Mouse (Mus musculus) layer of hippocampus, postnatal 14 days (tissue): ENCODE results near the gene Gm44596. TPM values are rescaled to one million over a fixed set of nuclear protein-coding genes. Genes with fewer than 3 reads are reported as not detected.
"Not testable (repeated sequence)": the region's sequence is repeated elsewhere in the genome, so short reads cannot be mapped to it uniquely, and the experiment has no call there.

Experiments
- DNase-seq, 2 experiments: peaks; one replicate each; pipeline ENCODE4 v3.0.0; 2021 to 2022; ENCODE audit warnings: low spot score in 2 of 2, mixed read lengths in 1 of 2
- total RNA-seq, 2 experiments: library from RNA; stranded (reverse); gene quantifications; 2 replicates each; pipeline ENCODE4 v1.2.3; 2021

The Gm44596 gene
- total RNA-seq, 2 experiments from 2014 or later, result not detected

GRCm38 (mm10) chr6:128379636-128380035, 4.3 kb downstream of the Gm44596 start:
- DNase-seq, result no peak

DNA sequence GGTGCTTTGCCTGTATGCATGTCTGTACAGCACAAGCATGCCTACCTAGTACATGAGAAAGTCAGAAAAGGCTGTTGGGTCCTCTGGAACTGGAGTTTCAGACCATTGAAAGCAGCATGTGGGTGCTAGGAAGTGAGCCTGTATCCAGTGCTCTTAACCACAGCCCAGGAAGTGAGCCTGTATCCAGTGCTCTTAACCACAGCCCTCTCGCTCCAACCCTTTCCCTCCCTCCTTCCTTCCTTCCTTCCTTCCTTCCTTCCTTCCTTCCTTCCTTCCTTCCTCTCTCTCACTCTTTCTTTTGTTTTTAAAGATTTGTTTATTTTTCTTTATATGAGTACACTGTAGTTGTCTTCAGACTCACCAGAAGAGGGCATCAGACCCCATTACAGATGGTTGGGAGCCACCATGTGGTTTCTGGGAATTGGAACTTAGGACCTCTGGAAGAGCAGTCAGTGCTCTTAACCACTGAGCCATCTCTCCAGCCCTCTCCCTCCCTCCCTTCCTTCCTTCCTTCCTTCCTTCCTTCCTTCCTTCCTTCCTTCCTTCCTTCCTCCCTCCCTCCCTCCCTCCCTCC, 5.4 kb downstream of the Gm44596 start:
- DNase-seq, result not testable (repeated sequence)

DNA sequence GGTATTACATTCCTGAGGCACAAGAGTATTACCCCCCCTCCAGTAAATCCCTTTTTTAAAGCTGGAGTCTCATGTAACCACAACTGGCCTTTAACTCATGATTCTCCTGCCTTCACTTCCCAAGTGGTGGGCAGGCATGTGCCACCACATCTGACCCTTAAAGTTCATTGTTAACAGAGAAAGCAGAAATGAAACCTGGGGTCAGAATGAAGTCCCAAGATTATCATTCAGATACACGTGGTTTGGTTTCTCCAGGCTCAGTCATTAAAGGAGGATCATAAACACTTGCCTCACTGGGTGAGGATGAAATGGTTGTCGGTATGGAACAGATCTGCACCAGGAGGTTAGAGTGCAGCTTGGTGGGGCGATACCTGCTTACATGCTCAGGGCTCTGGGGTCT, 6.0 kb downstream of the Gm44596 start:
- no peak for DNase-seq

DNA sequence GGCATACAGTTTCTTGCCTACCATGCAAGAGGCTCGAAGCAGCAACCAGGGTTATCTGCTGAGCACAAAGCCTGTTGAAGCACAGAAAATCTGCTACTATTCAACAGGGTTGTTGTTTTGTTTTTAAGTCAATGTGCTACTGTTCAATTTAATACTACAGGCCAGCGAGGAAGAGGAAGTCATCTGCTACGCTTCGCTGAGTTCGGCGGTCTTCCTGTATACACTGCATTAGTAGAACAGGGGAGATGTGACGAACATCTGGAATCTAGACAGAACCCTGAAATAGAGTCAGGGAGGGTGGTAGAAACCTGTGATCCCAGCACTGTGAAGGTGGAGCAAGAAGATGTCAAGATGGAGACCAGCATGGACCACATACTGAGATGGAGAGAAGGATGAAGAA, 8.4 kb downstream of the Gm44596 start:
- no peak for DNase-seq

- DNase-seq, result no peak
Measured at GRCm38 (mm10) chr6:128385026-128385425, 9.7 kb downstream of the Gm44596 start.

DNA sequence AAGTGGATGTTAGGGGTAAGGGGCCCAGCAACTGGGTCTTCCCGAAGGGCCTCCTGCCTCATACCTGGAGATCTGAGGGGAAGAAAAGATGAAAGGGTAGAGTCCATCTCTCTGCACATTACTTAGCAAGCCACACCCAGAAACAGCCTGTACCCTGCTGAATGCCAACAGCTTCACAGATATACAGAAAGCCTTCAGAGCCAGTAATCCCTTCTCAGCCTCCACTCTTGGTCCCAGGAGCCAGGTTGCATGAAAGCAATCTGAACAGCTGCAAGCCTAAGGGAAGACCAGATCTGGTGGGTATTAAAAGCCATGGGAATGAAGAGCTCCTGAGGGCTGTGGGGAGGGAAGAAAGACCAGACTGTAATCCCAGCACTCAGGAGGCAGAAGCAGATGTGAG, 13.9 kb downstream of the Gm44596 start:
- DNase-seq, result no peak

DNA sequence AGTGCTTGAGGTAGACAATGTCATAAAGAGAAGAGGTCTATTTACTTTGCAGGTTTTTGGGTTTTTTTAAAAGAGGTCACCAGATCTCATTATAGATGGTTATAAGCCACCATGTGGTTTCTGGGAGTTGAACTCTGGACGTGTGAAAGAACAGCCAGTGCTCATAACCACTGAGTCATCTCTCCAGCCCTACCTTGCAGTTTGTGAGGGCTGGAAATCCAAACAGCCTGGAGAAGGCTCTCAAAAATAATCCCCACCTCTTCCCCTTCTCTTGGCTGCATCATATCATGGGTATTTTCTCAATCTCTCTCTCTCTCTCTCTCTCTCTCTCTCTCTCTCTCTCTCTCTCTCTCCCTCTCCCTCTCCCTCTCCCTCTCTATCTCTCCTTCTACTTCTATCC, 15.4 kb downstream of the Gm44596 start:
- DNase-seq, result no peak

DNA sequence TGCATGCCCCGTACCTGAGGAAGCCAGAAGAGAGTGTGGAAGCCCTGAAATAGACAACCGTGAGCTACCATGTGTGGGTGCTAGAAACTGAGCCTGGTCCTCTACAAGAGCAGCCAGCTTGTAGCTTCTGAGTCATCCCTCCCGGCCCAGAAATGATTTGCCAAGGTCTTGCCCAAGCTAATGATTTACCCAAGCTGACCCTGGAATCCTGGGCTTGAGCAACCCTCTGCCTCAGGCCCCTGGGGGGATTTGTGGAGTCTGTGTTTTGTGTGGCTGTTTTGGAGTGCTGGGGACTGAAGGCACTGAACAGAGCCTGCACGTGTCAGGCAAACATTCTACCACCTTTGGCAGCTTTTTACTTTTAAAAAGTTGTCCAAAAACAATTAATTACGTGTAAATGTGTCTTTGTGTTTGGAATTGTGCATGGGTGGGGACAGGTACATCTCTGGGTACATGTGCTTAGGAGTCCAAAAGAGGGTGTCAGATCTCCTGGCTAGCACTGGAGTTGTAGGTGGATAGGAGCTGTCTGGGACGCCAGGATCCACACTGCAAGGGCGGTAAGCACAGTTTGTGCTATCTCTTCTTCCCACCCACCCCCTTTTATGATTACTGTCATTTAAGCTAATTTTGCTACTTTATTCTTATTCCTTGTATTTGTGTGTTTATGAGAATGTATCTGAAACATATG, 22.4 kb downstream of the Gm44596 start:
- DNase-seq, result no peak

DNA sequence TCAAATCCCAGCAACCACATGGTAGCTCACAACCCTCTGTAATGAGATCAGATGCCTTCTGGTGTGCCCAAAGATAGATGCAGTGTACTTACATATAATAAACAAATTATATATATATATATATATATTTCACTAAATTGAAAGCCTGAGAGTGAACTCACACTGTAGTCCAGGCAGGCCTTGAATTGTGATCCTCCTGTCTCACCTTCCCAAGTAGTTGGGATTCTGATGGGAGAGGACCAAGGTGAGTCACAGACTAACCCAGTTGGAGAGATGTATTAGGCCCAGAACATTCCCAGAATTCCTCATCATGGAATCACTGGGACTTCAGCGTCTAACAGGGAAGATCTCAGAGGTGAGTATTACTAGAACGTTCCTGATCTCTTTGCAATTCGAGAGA, 23.7 kb downstream of the Gm44596 start, which contains the start of gene Nrip2:
TSS of gene Nrip2 (plus strand) at position 301 of the 400 bp plus-strand sequence.
- no peak for DNase-seq

DNA sequence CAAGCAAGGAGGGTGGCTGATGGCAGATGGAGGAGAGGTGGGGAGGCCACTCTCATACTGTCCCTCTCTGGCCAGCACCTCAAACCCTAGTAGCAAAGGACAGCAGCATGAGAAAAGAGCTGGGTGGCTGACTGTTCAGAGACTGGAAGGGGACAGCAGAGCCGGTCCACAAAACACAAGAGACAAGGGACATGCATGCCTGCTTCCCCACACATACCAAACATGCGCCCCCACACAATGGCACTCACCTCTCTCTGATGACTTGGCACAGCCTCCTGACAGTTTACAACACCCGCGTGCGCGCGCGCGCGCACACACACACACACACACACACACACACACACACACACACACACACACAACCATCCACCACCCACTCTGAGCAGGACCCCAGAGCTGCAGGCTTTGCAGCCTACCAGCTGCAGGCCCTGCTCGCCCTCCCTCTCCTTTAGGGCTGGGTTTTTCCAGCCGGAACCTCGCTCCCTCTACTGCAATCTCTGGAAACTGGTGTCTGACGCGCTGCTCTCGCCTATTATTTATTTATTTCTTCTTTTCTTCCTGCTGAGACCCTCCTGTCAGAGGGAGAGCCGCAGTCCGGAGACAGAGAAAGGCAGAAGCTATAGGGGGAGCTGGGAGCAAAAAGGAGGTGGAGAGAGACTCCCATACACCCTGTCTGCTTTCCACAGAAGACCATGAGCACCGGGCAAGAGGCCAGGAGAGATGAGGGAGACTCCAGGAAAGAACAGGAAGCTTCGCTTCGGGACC, 24.3 kb downstream of the Gm44596 start:
- DNase-seq, result peak in 1 of 2 experiments; percentile 41

DNA sequence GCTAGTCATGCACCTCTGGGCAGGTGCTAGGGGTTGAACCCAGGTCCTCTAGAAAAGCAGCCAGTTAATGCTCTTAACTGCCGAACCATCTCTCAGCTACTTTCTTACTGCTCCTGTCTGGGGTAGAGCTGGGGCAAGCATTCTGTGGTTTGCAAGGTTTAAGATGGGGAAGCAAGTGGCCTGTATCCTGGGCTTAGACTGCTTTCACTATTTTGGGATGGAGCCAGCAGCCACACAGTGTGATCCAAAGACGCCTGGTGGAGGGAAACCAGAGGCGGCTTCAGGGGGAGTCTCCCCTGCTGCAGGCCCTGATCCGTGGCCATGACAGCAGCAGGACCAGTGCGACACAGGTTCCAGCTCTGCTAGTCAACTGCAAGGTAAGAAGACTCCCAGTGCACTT, 29.4 kb downstream of the Gm44596 start:
- DNase-seq, result no peak

DNA sequence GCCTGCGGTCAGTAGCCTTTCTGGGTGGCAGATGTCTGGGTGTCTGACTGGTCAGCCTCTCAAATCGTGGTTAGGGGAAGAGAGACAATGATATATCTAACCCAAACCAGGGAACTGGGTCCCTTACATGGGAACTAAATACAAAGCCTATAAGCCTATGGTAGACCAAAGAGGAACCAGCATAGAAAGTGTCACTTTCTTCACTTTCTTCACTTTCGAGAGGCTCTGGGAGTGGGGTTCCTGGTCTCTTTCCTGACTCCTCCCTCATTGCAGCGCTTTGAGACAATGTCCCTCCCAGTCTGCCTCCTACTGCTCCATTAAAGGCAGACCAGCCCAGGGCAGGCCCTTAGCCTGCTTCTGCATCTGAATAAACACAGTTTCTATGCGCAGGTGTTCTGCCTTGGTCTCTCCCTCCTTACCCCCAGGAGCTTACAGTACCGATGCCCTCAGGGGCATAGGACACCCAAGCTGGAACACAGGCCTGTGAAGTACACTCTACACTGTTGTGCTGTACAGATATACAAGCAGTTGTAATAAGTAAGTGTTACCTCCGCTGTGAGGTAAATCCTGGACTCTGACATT, 33.3 kb downstream of the Gm44596 start:
- no peak for DNase-seq

DNA sequence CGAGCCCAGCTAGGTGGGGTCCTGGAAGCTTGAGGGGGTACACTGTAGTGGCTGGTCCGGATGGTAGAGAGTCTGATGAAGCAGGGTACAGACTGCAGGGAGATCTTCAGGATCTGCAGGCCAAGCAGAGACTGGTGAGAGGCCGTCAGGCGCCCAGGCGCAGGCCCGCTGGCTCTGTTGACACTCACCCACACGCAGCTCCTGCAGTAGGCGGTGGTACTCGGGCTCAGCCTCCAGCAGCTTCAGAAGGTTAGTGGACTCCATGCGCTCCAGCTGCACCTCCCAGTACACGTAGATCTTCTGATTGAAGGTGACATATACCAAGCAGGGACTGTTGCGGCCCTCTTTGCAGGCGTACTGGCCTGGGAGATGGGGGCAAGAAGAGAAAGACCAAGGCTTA, 35.0 kb downstream of the Gm44596 start:
- no peak for DNase-seq

GRCm38 (mm10) chr6:128411115-128411514, 35.8 kb downstream of the Gm44596 start:
- peak; percentile 79 to 84 for DNase-seq

DNA sequence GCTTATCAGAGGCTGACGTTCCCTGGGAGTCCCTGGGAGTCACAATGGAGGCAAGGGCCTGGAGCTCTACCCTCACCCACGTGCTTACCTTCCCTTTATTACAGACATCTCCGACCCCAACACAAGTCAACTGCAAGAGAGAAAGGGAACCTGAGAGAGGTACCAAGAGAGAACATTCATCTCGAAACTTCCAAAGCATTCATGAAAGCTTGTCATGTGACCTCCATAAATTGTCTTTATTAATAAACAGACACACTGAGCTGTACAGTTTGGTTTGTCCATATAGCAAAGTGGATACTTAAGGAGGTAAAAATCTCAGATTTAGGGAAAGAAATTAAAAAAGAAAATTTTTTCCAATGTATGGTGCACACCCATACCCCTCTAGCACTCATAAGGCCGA, 40.9 kb downstream of the Gm44596 start:
- DNase-seq, result no peak

GRCm38 (mm10) chr6:128418076-128418475, 42.8 kb downstream of the Gm44596 start:
- DNase-seq, result no peak

DNA sequence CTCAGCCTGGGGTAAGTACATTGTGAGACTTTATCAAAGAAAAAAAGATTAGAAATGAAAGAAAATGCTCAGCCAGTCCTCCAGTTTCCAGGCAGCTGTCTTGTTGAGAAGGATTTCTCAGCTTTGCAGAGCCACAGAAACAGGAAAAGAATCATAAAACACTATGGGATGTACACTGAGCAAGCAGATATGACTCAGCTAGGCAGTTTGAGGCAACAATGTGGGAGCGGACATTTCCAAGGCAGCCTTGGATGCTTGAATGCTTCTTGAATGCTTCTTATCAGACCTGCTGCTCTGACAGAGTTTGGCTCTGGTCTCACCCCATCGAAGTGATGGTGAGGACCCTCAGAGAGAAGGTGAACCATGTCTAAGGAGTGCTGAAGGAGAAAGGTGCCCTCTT, 45.7 kb downstream of the Gm44596 start:
- no peak for DNase-seq

DNA sequence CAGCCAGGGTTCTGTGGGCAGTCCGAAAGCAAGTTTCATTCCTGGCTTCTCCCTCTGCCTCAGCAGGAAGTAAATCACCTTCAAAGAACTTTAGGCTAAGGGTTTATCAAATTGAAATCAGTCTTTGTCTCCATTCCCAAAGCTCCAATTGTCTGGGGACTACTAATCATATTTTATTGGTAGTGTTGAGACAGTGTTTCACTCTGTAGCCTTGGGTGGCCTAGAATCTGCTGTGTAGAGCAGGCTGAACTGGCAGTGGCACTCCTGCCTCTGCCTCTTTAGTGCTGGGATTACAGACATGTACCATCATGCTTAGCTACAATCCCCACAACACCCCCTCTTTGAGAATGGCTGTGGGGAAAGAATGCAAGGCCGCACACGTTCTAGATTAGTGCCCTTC, 46.2 kb downstream of the Gm44596 start:
- DNase-seq, result no peak

DNA sequence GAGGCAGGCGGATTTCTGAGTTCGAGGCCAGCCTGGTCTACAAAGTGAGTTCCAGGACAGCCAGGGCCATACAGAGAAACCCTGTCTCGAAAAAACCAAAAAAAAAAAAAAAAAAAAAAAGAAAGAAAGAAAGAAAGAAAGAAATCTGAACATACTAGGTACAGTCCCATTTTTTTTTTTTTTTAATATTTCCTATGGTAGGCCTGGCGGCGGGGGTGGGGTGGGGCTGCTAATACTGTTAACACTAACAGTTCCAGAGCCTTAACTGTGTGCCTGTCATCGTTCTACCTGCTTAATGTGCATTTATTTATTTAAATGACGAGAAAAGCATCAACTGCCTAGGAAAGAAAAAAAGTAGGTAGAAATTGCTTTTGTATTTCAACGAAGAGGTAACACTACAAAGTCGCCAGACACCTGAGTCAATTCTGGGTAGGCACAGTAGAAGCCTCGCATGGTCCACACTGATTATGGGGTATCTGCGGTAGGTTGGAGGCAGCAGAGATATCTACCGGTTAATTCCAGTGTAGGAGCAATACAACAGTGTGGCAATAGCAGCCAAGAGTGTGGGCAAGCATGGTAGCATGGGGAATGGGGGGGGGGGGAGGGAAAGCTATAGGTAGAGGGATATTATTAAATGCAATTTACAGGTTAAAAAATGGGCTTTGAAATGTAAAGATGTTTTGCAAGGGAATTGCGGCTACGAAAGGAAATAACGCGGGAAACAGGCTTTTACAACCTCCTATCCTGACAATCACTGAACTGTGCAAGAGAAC, 48.4 kb downstream of the Gm44596 start:
- no peak for DNase-seq

DNA sequence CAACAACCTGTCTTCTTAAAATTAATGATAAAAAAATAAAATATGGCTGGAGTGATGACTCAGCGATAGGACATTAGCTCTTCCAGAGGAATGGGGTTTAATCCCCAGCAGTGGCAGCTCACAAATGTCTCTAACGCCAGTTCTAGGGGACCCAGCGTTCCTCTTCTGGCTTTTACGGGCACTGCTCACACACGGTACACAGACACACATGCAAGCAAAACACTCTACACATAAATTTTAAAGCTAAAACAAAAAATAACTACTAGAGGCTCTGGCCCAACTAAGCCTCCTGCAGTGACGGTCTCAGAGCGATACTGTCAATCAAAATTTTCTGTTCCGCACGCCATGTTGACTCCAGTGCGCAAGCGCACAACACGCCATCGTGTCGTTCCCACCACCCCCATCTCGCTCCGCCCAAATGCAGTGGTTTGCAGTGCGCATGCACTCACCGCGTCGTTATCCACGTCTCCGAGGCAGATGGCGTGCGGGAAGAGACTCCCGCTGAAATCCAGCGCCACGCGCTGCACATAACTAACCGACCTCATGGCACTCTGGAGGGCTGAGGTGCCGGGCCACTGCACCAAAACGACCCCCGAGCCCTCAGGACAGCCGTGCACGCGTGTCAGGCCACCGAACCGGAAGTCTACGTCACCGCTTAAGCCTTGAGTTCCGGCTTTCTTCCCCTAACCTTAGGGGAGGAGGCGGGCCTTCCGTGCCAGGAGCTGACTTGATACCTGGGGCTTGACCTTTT, 49.1 kb downstream of the Gm44596 start, which contains the start of gene Itfg2:
TSS of gene Itfg2 (minus strand) at position 663 of the 751 bp plus-strand sequence.
- peak; percentile 97 to 98 for DNase-seq
